11 mouse cellular contexts compared by ENCODE assay signal in genomic region chr6:125266600-125266999, GRCm38 (mm10). TPM values are rescaled to one million over a fixed set of nuclear protein-coding genes. Genes with fewer than 3 reads are reported as not detected.
"Had no signal": no experiment of that assay in that cellular context is flagged by ENCODE, and none has a peak within 500 bp of the region (broad histone marks: within the 10 kb centered on the region; RNA-seq: fewer than 3 reads in every experiment).

No protein-coding gene starts in this region.

RNA-seq across cellular contexts. Expression of gene Tuba3a, which starts 19.2 kb away (rescaled TPM):
- total RNA-seq: layer of hippocampus, postnatal 14 days; left cerebral cortex, postnatal 25 days; megakaryocyte progenitor cell, adult 5-6 weeks; megakaryocyte-erythroid progenitor cell, adult 5-6 weeks; midbrain, postnatal 0 days had no signal
- polyA plus RNA-seq: kidney, embryonic 14.5 days; liver, embryonic 12.5 days; liver, embryonic 15.5 days; midbrain, embryonic 14.5 days; midbrain, postnatal 0 days; neural tube, embryonic 15.5 days; stomach, embryonic 14.5 days had no signal

RNA-seq across cellular contexts. Expression of gene Cd27, which starts 29.8 kb away (rescaled TPM):
- total RNA-seq: layer of hippocampus, postnatal 14 days; left cerebral cortex, postnatal 25 days; midbrain, postnatal 0 days had no signal
